Mouse (Mus musculus): ENCODE data around the gene Rpl35a. TPM values are rescaled to one million over a fixed set of nuclear protein-coding genes. Genes with fewer than 3 reads are reported as not detected.
A peak's percentile ranks its signal among the peaks of the same experiment; 100 is the strongest.

The Rpl35a gene
- polyA plus RNA-seq, 1 experiment from 2014 or later, result 780 TPM

DNA sequence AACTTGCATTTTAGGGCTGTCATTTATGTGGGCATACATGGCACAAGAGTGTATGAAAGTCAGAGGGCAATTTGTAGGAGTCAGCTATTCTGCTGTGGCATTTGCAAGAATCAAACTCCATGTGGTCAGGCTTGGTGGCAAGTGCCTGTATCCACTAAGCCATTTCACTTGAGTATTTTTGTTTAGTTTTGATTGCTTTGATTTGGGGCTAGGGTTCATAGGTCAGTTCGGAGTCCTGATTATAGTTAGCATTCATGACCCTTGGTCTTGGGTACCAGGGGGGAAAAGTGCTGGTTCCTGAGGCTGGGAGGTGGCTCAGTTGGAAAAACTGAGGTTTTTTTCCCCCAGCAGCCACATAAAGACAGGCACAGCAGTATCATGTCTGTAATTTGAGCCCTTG is 3.2 kb downstream of the Rpl35a start:
- no peak for ATAC-seq (ENCODE audit: insufficient read depth, low FRiP score, low TSS enrichment)
- 93% methylated on average over 1 of the region's 1 CpGs for WGBS
- no peak overlapping the region for H3K9ac ChIP-seq (ENCODE audit: low read length)

DNA sequence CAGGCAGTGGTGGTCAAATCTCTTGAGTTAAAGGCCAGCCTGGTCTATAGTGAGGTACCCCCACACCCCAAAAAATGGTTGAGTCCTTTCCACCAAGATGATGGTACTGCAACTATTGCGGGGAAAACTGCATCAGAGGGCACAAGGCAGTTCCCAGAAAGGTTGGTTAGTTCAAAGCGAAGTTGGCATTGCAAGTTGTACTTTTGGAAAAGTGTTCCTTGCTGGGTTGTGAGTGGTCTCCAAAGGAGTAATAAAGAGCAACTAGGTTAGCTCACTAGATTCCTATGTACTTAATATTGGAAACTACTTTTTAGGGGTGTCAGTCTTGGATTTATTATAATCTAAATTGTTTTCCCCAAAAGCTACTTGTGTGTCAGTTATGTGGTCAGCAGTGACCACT is 4.7 kb downstream of the Rpl35a start:
- Histone ChIP-seq H3K4me1 (ENCODE audit: control insufficient read depth, insufficient read depth, low read length) (peaks cover 24% of the 10 kb centered on the region), H3K36me3 (ENCODE audit: control insufficient read depth, insufficient read depth, low read length) (peaks cover 13% of the 10 kb centered on the region), H3K27me3 (ENCODE audit: control insufficient read depth, insufficient read depth, low read length) (no peaks in the 10 kb centered on the region), H3K4me3 (ENCODE audit: low read depth, low read length) (no peak overlapping the region), H3K27ac (ENCODE audit: low read depth, low read length) (no peak overlapping the region), H3K9ac (ENCODE audit: low read length) (no peak overlapping the region), H3K4me2 (ENCODE audit: low read depth) (no peak overlapping the region), H3K9me3 (ENCODE audit: control insufficient read depth, low read length) (no peaks in the 10 kb centered on the region)
- no peak for ATAC-seq (ENCODE audit: insufficient read depth, low FRiP score, low TSS enrichment)
- WGBS, result 77% methylated on average over 2 of the region's 2 CpGs
- no peak for DNase-seq (ENCODE audit: low spot score)

More for the DNA sequence above, 3.2 kb downstream of the Rpl35a start:
- no peak for DNase-seq (ENCODE audit: low spot score)
- no peak overlapping the region for H3K4me2 ChIP-seq (ENCODE audit: low read depth)
- H3K4me3 ChIP-seq (ENCODE audit: low read depth, low read length), result no peak overlapping the region
- no peaks in the 10 kb centered on the region for H3K9me3 ChIP-seq (ENCODE audit: control insufficient read depth, low read length)
- H3K27me3 ChIP-seq (ENCODE audit: control insufficient read depth, insufficient read depth, low read length), result no peaks in the 10 kb centered on the region
- peaks cover 24% of the 10 kb centered on the region for H3K4me1 ChIP-seq (ENCODE audit: control insufficient read depth, insufficient read depth, low read length)
- H3K27ac ChIP-seq (ENCODE audit: low read depth, low read length), result no peak overlapping the region
- H3K36me3 ChIP-seq (ENCODE audit: control insufficient read depth, insufficient read depth, low read length), result peaks cover 13% of the 10 kb centered on the region

DNA sequence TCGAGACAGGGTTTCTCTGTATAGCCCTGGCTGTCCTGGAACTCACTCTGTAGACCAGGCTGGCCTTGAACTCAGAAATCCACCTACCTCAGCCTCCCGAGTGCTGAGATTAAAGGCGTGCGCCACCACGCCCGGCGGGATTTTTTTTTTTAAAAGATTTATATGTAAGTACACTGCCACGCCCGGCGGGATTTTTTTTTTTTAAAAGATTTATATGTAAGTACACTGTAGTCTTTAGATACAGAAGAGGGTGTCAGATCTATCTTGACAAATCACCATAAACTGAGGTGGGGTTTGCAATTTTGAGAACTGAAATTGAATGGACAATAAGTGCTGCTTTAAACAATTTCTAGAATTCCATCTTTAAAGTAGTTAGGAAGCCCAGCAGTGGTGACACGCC is 5.1 kb downstream of the Rpl35a start:
- no peak overlapping the region for H3K4me3 ChIP-seq (ENCODE audit: low read depth, low read length)
- H3K4me1 ChIP-seq (ENCODE audit: control insufficient read depth, insufficient read depth, low read length), result peaks cover 24% of the 10 kb centered on the region
- DNase-seq (ENCODE audit: low spot score), result no peak
- WGBS, result 48% methylated on average over 11 of the region's 11 CpGs
- H3K9ac ChIP-seq (ENCODE audit: low read length), result no peak overlapping the region
- no peaks in the 10 kb centered on the region for H3K27me3 ChIP-seq (ENCODE audit: control insufficient read depth, insufficient read depth, low read length)
- peaks cover 13% of the 10 kb centered on the region for H3K36me3 ChIP-seq (ENCODE audit: control insufficient read depth, insufficient read depth, low read length)
- peak overlapping the region; percentile 35; the same call in 1 of the 2 replicates for H3K27ac ChIP-seq (ENCODE audit: low read depth, low read length)
- no peaks in the 10 kb centered on the region for H3K9me3 ChIP-seq (ENCODE audit: control insufficient read depth, low read length)
- H3K4me2 ChIP-seq (ENCODE audit: low read depth), result peak overlapping the region; percentile 80; the same call in 1 of the 2 replicates
- ATAC-seq (ENCODE audit: insufficient read depth, low FRiP score, low TSS enrichment), result no peak

DNA sequence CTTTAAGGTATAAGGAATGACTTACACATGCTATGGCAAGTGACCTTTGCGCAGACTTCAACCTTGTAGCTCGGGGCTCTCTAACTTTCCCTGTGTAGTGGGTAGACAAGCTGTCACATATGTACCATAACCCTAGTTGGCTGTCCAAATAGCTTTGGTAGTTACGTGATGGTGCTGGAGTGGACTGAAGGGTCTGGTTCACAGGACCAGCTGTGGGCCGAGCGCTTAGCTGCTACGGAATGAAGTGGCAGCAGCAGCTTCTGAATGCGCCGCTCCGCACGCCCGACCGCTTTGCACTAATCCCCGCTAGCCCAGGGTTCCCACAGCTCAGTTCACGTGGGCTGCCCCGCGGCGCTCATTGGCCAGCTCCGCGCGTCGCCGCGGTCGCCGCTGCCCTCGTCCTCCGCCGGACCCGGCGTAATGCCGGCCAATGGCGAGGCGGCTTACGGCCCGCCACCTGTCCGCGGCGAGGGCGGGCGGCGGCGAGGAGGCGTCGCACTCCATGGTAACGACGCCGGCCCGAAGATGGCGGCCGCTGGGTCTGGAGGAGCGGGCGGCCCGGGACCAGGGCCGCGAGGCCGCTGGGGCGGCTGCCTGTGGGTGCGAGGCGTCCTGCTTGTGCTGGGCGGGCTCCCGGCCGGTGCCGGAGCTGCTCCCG is 5.9 kb downstream of the Rpl35a start, which contains the start of gene Lmln:
TSS of gene Lmln (plus strand) at position 498 of the 658 bp plus-strand sequence.
- Histone ChIP-seq H3K4me1 (ENCODE audit: control insufficient read depth, insufficient read depth, low read length) (peaks cover 24% of the 10 kb centered on the region), H3K27me3 (ENCODE audit: control insufficient read depth, insufficient read depth, low read length) (no peaks in the 10 kb centered on the region), H3K9me3 (ENCODE audit: control insufficient read depth, low read length) (no peaks in the 10 kb centered on the region), H3K4me2 (ENCODE audit: low read depth) (peak within 1 kb of the TSS; percentile 80), H3K9ac (ENCODE audit: low read length) (peak within 1 kb of the TSS; percentile 74), H3K27ac (ENCODE audit: low read depth, low read length) (peak within 1 kb of the TSS; percentile 60; the same call in 1 of the 2 replicates), H3K36me3 (ENCODE audit: control insufficient read depth, insufficient read depth, low read length) (peaks cover 13% of the 10 kb centered on the region), H3K4me3 (ENCODE audit: low read depth, low read length) (peak within 1 kb of the TSS; percentile 68)
- ATAC-seq (ENCODE audit: insufficient read depth, low FRiP score, low TSS enrichment) (peak; percentile 98), DNase-seq (ENCODE audit: low spot score) (peak; percentile 97)
- WGBS, result under 1% methylated on average over 55 of the region's 64 CpGs

DNA sequence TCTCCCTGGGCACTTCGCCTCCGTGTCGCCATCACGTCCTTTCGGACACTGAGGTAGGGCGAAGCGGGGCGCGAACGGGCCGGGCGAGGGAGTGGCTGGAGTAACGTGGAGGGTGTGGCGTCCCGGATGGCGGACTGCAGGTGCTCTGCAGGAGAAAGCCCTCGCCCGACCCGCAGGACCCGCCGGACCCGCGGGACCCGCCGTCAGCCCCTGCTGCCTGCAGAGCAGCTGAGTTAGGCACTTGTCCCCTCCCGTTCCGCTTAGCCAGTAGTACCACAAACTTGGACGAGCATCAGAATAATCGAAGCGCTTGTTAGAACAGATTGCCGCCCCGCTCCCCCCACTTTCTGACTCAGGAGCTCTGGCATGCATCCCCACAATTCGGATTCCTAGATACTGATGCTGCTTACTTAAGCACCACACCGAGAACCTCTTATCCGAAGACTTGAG is 6.5 kb downstream of the Rpl35a start:
- WGBS, result under 1% methylated on average over 35 of the region's 35 CpGs
- Histone ChIP-seq H3K27me3 (ENCODE audit: control insufficient read depth, insufficient read depth, low read length) (no peaks in the 10 kb centered on the region), H3K4me3 (ENCODE audit: low read depth, low read length) (peak overlapping the region; percentile 68), H3K4me2 (ENCODE audit: low read depth) (peak overlapping the region; percentile 80), H3K9ac (ENCODE audit: low read length) (peak overlapping the region; percentile 74), H3K36me3 (ENCODE audit: control insufficient read depth, insufficient read depth, low read length) (peaks cover 13% of the 10 kb centered on the region), H3K27ac (ENCODE audit: low read depth, low read length) (0 out of 2 replicates have a peak overlapping the region, but pooled peaks have one; percentile 60), H3K4me1 (ENCODE audit: control insufficient read depth, insufficient read depth, low read length) (peaks cover 21% of the 10 kb centered on the region), H3K9me3 (ENCODE audit: control insufficient read depth, low read length) (no peaks in the 10 kb centered on the region)
- DNase-seq (ENCODE audit: low spot score) (no peak), ATAC-seq (ENCODE audit: insufficient read depth, low FRiP score, low TSS enrichment) (no peak; the same call in 1 of the 2 replicates)

DNA sequence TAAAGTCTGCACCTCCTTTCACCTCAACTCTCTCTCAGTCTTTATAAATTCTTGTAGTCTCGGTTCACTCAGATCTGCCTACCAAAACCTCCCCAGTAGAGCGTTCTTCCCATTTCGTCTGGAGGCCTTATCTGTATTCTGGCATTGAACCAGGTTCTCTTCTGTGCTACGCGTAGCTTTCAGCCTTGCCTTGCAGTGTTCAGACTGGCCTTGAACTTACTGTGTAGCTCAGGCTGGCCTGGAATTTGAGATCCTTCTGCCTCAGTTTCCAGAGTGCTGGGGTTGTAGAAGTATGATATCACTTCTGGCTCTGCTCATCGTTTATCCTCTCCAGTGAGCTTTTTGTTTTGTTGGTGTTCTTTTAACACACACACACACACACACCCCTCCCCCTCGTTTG is 7.0 kb downstream of the Rpl35a start:
- ATAC-seq (ENCODE audit: insufficient read depth, low FRiP score, low TSS enrichment) (no peak), DNase-seq (ENCODE audit: low spot score) (no peak)
- H3K36me3 ChIP-seq (ENCODE audit: control insufficient read depth, insufficient read depth, low read length), result peaks cover 13% of the 10 kb centered on the region
- peak overlapping the region; percentile 80 for H3K4me2 ChIP-seq (ENCODE audit: low read depth)
- peak overlapping the region; percentile 74 for H3K9ac ChIP-seq (ENCODE audit: low read length)
- H3K27me3 ChIP-seq (ENCODE audit: control insufficient read depth, insufficient read depth, low read length), result no peaks in the 10 kb centered on the region
- 30% methylated on average over 7 of the region's 7 CpGs for WGBS
- H3K4me3 ChIP-seq (ENCODE audit: low read depth, low read length), result peak overlapping the region; percentile 68
- no peaks in the 10 kb centered on the region for H3K9me3 ChIP-seq (ENCODE audit: control insufficient read depth, low read length)
- peaks cover 15% of the 10 kb centered on the region for H3K4me1 ChIP-seq (ENCODE audit: control insufficient read depth, insufficient read depth, low read length)
- no peak overlapping the region for H3K27ac ChIP-seq (ENCODE audit: low read depth, low read length)

DNA sequence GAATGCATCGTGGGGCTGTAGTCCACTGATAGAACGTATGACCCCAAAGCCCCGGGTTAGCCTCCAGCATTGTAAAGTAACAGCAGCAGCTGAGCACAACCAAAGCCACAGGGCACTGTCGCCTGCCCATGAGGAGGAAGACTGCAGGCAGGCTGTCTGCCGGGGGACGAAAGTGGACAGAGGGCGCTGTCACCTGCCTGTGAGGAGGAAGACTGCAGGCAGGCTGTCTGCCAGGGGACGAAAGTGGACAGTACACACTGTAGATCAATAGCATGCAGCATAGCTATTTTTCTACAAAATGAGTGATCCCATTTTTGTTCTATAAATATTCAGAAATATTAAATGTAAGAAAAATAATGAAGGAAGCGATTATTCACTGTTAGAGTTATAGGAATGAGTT is 8.4 kb downstream of the Rpl35a start:
- DNase-seq (ENCODE audit: low spot score) (no peak), ATAC-seq (ENCODE audit: insufficient read depth, low FRiP score, low TSS enrichment) (no peak)
- Histone ChIP-seq H3K9me3 (ENCODE audit: control insufficient read depth, low read length) (no peaks in the 10 kb centered on the region), H3K4me3 (ENCODE audit: low read depth, low read length) (no peak overlapping the region), H3K27ac (ENCODE audit: low read depth, low read length) (no peak overlapping the region), H3K36me3 (ENCODE audit: control insufficient read depth, insufficient read depth, low read length) (peaks cover 6% of the 10 kb centered on the region), H3K4me2 (ENCODE audit: low read depth) (no peak overlapping the region), H3K4me1 (ENCODE audit: control insufficient read depth, insufficient read depth, low read length) (peaks cover 15% of the 10 kb centered on the region), H3K27me3 (ENCODE audit: control insufficient read depth, insufficient read depth, low read length) (no peaks in the 10 kb centered on the region), H3K9ac (ENCODE audit: low read length) (no peak overlapping the region)
- WGBS, result 81% methylated on average over 9 of the region's 9 CpGs

DNA sequence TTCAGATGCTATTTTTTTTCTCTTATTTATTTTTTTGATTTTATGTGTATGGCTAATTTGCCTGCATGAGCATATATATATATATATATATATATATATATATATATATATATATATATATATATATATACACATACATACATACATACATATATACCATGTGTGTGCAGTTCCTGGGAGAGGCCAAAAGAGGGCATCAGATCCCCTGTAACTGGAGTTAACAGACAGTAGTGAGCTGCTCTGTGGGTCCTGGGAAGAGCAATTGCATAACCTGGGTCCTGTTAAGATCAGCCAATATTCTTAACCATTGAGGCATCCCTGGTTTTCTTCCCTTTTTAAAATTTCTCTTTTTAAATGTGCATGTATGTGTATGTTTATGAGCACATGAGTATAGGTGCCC is 14.7 kb downstream of the Rpl35a start:
- ATAC-seq (ENCODE audit: insufficient read depth, low FRiP score, low TSS enrichment), result no peak
- H3K36me3 ChIP-seq (ENCODE audit: control insufficient read depth, insufficient read depth, low read length), result no peaks in the 10 kb centered on the region; the same call in 1 of the 2 replicates

More for the DNA sequence above, 14.7 kb downstream of the Rpl35a start:
- H3K4me3 ChIP-seq (ENCODE audit: low read depth, low read length), result no peak overlapping the region
- no peaks in the 10 kb centered on the region for H3K9me3 ChIP-seq (ENCODE audit: control insufficient read depth, low read length)
- no peak overlapping the region for H3K4me2 ChIP-seq (ENCODE audit: low read depth)
- no peak overlapping the region for H3K9ac ChIP-seq (ENCODE audit: low read length)
- no peaks in the 10 kb centered on the region for H3K27me3 ChIP-seq (ENCODE audit: control insufficient read depth, insufficient read depth, low read length)
- no peaks in the 10 kb centered on the region for H3K4me1 ChIP-seq (ENCODE audit: control insufficient read depth, insufficient read depth, low read length)
- DNase-seq (ENCODE audit: low spot score), result no peak
- H3K27ac ChIP-seq (ENCODE audit: low read depth, low read length), result no peak overlapping the region

Data from neural tube, embryonic 11.5 days (tissue).